Mouse (Mus musculus) cortical plate, adult 2 months (tissue): ENCODE measurements around the gene Umps. TPM values are rescaled to one million over a fixed set of nuclear protein-coding genes. Genes with fewer than 3 reads are reported as not detected.

Experiments used
- H3K27ac ChIP-seq: fragments of 200-500 bp; 2 replicates; pipeline ENCODE4 v1.5.1; 2012; ENCODE audit warnings: low read length, control low read depth, inconsistent platforms; ENCODE audit not compliant: insufficient read depth
- H3K4me1 ChIP-seq: fragments of 200-500 bp; 2 replicates; pipeline ENCODE4 v1.6.1; 2011; ENCODE audit warnings: low read length; ENCODE audit not compliant: control insufficient read depth, insufficient read depth
- H3K4me3 ChIP-seq: fragments of 200-500 bp; 2 replicates; pipeline ENCODE4 v1.5.1; 2011; ENCODE audit warnings: mild to moderate bottlenecking, low read length, control low read depth; ENCODE audit not compliant: insufficient read depth
- CTCF ChIP-seq: fragments of 200-500 bp; IDR thresholded peaks from 2 replicates; pipeline ENCODE4 v1.5.1; 2011; ENCODE audit warnings: mild to moderate bottlenecking, control low read depth, low read length; ENCODE audit not compliant: insufficient read depth; ENCODE audit errors: extremely low read depth
- POLR2A ChIP-seq: fragments of 200-500 bp; IDR thresholded peaks from 2 replicates; pipeline ENCODE4 v1.6.1; 2011; ENCODE audit warnings: mild to moderate bottlenecking, low read length, control low read depth; ENCODE audit not compliant: insufficient read depth; ENCODE audit errors: extremely low read depth
- polyA plus RNA-seq: library from polyadenylated mRNA; depleted of rRNA; stranded (reverse); fragments of >200 nt; gene quantifications from 2 replicates; pipeline ENCODE4 v1.2.3, GENCODE M21; 2012

Umps gene
- polyA plus RNA-seq, 1 experiment, result 11.5 TPM

- no peak overlapping the region for H3K4me3 ChIP-seq
- TF ChIP-seq POLR2A, result no peak
- TF ChIP-seq CTCF, result no peak
Observed at GRCm38 (mm10) chr16:33954793-33955192, 12.0 kb downstream of the Umps start.

DNA sequence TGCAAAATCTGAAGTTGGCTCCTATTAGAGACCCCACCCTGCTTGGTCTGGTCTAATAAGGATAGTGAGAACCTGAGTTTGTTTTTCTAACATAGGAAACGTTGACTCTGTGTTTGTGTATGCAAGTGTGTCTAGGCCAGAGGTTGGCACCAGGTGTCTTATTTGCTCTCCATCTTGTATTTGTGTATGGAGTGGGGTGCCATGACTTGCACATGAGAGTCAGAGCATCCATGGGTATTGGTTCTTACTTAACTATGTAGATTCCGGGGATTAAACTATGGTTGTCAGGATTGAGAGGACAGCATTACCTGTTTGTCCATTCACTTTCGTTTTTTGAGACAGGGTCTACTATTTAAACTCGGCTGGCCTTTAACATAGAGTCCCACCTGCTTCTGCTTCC is 13.8 kb downstream of the Umps start:
- Histone ChIP-seq H3K4me1 (no peaks in the 10 kb centered on the region), H3K4me3 (no peak overlapping the region), H3K27ac (no peak overlapping the region)
- no peak for TF ChIP-seq CTCF
- TF ChIP-seq POLR2A, result no peak

More at GRCm38 (mm10) chr16:33954793-33955192, 12.0 kb downstream of the Umps start:
- Histone ChIP-seq H3K27ac (no peak overlapping the region), H3K4me1 (no peaks in the 10 kb centered on the region)

DNA sequence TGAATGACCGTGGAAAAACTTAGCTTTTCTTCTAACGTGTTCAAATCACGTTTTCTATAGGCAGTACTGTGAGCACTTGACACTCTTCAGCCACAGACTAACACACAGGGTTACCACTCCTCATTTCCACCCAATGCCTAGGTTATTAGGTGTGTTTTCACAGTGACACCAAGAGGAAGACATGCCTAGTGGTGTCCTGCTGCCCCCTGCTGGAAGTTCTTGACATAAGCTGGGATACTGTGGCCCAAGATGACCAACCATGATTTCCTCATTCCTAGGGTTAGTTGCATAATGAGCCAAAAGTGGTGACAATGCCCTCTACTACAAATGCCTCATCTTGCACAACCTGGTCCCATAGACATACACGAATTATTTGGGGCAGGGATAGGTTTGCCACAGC is 16.0 kb downstream of the Umps start:
- H3K4me3 ChIP-seq, result no peak overlapping the region
- no peaks in the 10 kb centered on the region for H3K4me1 ChIP-seq
- TF ChIP-seq CTCF (peak; percentile 92), POLR2A (no peak)
- no peak overlapping the region for H3K27ac ChIP-seq

DNA sequence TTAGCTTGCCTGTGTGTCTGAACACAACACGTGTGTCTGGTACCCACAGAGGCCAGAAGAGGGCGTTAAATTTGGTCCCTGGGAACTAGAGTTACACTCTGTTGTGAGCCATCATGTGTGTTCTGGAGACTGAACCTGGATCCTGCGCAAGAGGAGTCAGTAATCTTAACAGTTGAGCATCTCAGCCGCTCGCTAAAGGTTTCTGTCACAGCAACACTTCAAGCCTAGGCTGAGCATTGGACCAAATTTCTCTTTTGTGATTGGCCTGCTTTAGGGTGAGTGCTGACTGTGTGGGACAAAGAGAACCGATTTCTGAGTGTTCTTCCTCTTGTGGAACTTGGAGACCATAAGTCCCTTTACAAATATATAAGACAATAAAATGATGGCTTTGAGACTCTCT is 16.5 kb downstream of the Umps start:
- TF ChIP-seq POLR2A (no peak), CTCF (no peak)
- no peaks in the 10 kb centered on the region for H3K4me1 ChIP-seq
- H3K27ac ChIP-seq, result no peak overlapping the region
- H3K4me3 ChIP-seq, result no peak overlapping the region

- TF ChIP-seq CTCF, result no peak
- TF ChIP-seq POLR2A, result no peak
- Histone ChIP-seq H3K4me3 (no peak overlapping the region), H3K27ac (no peak overlapping the region), H3K4me1 (no peaks in the 10 kb centered on the region)
Observed at GRCm38 (mm10) chr16:33947664-33948571, 18.9 kb downstream of the Umps start.

DNA sequence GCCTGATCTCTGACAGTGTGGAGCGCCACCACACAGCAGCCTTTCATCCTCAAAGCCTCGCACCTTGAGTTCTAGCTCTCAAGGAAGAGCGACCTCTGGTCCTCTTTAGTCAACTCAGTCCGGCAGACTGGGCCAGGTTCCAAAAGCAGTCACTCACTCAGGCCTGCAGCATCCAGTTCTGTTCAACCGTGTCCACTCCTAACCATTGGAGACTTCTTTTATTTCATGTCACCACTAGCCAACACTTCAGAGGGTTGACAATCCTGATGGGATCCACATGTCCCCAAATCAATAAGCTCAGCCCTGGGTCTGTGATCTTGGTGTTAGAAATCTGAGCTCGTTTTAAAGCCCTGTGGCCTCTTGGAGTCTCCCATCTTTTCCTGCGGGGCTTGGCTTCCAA is 20.8 kb downstream of the Umps start:
- Histone ChIP-seq H3K4me1 (peaks cover 3% of the 10 kb centered on the region), H3K4me3 (no peak overlapping the region), H3K27ac (no peak overlapping the region)
- TF ChIP-seq POLR2A (no peak), CTCF (no peak)

DNA sequence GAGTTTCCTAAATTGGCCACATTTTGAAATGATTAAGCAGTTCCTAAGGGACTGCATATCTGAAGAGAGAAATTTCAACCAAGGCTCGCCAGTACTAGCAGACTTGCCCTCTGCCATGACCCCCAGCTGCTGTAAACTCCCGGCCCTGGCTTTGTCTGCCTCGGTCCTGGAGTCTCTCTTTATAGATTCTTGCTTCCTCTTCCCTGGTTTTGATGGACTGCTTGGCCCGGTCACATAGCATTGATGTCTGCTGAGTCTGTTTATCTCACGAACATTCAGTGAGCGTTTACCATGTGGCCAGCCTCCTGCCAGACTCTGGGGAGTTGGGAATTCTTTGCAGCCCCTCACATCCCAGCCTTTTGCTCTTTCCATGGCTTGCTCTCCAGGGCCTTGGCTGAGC is 22.1 kb downstream of the Umps start:
- TF ChIP-seq CTCF (no peak), POLR2A (no peak)
- no peak overlapping the region for H3K27ac ChIP-seq
- peaks cover 3% of the 10 kb centered on the region for H3K4me1 ChIP-seq
- H3K4me3 ChIP-seq, result no peak overlapping the region

GRCm38 (mm10) chr16:33944126-33944525 is 22.7 kb downstream of the Umps start:
- Histone ChIP-seq H3K4me1 (peaks cover 3% of the 10 kb centered on the region), H3K4me3 (no peak overlapping the region), H3K27ac (no peak overlapping the region)
- no peak for TF ChIP-seq CTCF
- no peak for TF ChIP-seq POLR2A

GRCm38 (mm10) chr16:33943388-33943787 is 23.4 kb downstream of the Umps start:
- no peak overlapping the region for H3K4me3 ChIP-seq
- no peak overlapping the region for H3K27ac ChIP-seq
- TF ChIP-seq CTCF (no peak), POLR2A (no peak)
- peaks cover 3% of the 10 kb centered on the region for H3K4me1 ChIP-seq

GRCm38 (mm10) chr16:33942341-33942740 is 24.5 kb downstream of the Umps start:
- peaks cover 8% of the 10 kb centered on the region for H3K4me1 ChIP-seq

More at GRCm38 (mm10) chr16:33942341-33942740, 24.5 kb downstream of the Umps start:
- TF ChIP-seq CTCF (no peak), POLR2A (no peak)
- Histone ChIP-seq H3K4me3 (no peak overlapping the region), H3K27ac (no peak overlapping the region)
